Mouse (Mus musculus): ENCODE measurements around the gene Znhit3. TPM values are rescaled to one million over a fixed set of nuclear protein-coding genes. Genes with fewer than 3 reads are reported as not detected.

Gene Znhit3
- polyA plus RNA-seq, 1 experiment = 1.6 TPM

GRCm38 (mm10) chr11:84891705-84892104 is 24.5 kb downstream of the Znhit3 start:
- no peak for TF ChIP-seq GATA1 (IDR thresholded peaks at IDR 0.05; ENCODE audit: low read length)

- no peak for TF ChIP-seq GATA1 (IDR thresholded peaks at IDR 0.05; ENCODE audit: low read length)
These were observed 26.7 kb downstream of the Znhit3 start for GRCm38 (mm10) chr11:84889492-84889891.

GRCm38 (mm10) chr11:84888025-84888424 is 28.1 kb downstream of the Znhit3 start:
- TF ChIP-seq GATA1 (IDR thresholded peaks at IDR 0.05; ENCODE audit: low read length) = no peak

- no peak for TF ChIP-seq GATA1 (IDR thresholded peaks at IDR 0.05; ENCODE audit: low read length)
These were observed 29.2 kb downstream of the Znhit3 start for GRCm38 (mm10) chr11:84886767-84887511.

GRCm38 (mm10) chr11:84886236-84886635 is 29.9 kb downstream of the Znhit3 start:
- no peak for TF ChIP-seq GATA1 (IDR thresholded peaks at IDR 0.05; ENCODE audit: low read length)

GRCm38 (mm10) chr11:84885238-84885637 is 30.9 kb downstream of the Znhit3 start:
- TF ChIP-seq GATA1 (IDR thresholded peaks at IDR 0.05; ENCODE audit: low read length) = no peak

- no peak for TF ChIP-seq GATA1 (IDR thresholded peaks at IDR 0.05; ENCODE audit: low read length)
These were observed 33.8 kb downstream of the Znhit3 start for GRCm38 (mm10) chr11:84882346-84882745.

GRCm38 (mm10) chr11:84880971-84881370 is 35.2 kb downstream of the Znhit3 start:
- no peak for TF ChIP-seq GATA1 (IDR thresholded peaks at IDR 0.05; ENCODE audit: low read length)

- TF ChIP-seq GATA1 (IDR thresholded peaks at IDR 0.05; ENCODE audit: low read length) = no peak
These were observed 35.7 kb downstream of the Znhit3 start for GRCm38 (mm10) chr11:84880465-84880961.

- no peak for TF ChIP-seq GATA1 (IDR thresholded peaks at IDR 0.05; ENCODE audit: low read length)
These were observed 36.2 kb downstream of the Znhit3 start, which contains the start of the genes Myo19 and Pigw for GRCm38 (mm10) chr11:84879772-84880464. Gene Myo19 (plus strand): TSS chr11:84880148. Gene Pigw (minus strand): TSS chr11:84880285.

GRCm38 (mm10) chr11:84879007-84879771 is 37.0 kb downstream of the Znhit3 start:
- no peak for TF ChIP-seq GATA1 (IDR thresholded peaks at IDR 0.05; ENCODE audit: low read length)

GRCm38 (mm10) chr11:84873042-84873833 is 42.9 kb downstream of the Znhit3 start:
- no peak for TF ChIP-seq GATA1 (IDR thresholded peaks at IDR 0.05; ENCODE audit: low read length)

GRCm38 (mm10) chr11:84871548-84872069 is 44.6 kb downstream of the Znhit3 start:
- TF ChIP-seq GATA1 (IDR thresholded peaks at IDR 0.05; ENCODE audit: low read length) = no peak

- no peak for TF ChIP-seq GATA1 (IDR thresholded peaks at IDR 0.05; ENCODE audit: low read length)
These were observed 45.1 kb downstream of the Znhit3 start for GRCm38 (mm10) chr11:84871046-84871445.
